Mouse (Mus musculus) ES-CJ7 (cell line): Measurements from ENCODE around the gene Aldh16a1.
"Not testable (repeated sequence)": the region's sequence is repeated elsewhere in the genome, so short reads cannot be mapped to it uniquely, and the experiment has no call there.

Experiments
- DNase-seq: peaks from one replicate; pipeline ENCODE4 v3.0.0; 2011; ENCODE audit warnings: low read depth, low spot score

Aldh16a1 gene

DNA sequence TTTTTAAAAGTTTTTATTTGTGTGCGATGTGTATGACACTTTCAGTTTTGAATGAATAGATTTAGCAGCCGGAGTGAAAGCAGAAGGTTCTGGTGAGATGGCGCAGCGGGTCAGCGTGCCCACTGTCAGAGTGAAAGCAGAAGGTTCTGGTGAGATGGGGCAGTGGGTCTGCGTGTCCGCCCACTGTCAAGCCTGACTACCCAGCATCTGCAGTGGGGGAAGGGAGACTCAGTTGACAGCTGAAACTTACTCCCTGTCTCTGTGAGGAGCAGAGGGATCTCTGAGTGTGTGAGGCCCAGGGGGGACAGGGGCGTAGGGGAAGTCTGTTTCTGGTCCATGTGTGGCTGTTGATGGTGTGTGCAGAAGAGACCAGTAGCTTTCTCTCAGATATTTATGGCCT, 36.8 kb downstream of the Aldh16a1 start:
- no peak for DNase-seq

DNA sequence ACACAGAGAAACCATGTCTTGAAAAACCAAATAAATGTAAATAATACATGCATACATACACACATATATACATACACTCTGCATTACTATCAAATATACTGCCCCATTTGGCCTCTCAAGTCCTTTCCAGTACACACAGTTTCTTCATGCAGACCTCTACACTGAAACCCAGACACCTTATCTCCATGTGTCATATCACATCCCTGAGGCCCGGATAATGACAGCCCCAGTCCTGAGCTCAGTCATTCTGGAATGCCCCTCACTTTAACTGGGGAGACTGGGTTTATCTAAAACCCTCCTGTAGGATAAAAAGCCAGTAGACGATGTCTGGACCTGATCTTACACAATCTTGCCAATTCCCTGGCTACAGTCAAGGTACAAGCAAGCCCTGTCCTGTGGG, 40.9 kb downstream of the Aldh16a1 start:
- no peak for DNase-seq

DNA sequence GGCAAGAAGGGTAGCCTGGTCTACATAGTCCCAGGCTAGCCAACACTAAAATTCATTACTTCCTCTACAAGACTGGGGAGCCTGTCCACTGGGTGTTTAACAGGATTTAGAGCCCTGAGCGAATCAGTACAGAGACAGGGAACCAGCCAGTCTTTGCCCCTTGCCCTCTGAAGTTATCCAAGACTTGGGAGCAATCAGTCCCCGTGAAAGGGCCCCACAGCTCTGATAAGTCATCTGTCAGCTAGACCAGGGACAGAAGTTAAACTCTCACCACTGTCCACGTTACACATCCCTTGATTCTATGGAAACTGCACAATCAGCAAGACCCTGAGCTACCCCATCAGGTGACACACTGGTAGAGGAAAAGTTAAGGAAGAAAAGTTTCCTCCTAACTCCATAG, 41.9 kb downstream of the Aldh16a1 start:
- no peak for DNase-seq

DNA sequence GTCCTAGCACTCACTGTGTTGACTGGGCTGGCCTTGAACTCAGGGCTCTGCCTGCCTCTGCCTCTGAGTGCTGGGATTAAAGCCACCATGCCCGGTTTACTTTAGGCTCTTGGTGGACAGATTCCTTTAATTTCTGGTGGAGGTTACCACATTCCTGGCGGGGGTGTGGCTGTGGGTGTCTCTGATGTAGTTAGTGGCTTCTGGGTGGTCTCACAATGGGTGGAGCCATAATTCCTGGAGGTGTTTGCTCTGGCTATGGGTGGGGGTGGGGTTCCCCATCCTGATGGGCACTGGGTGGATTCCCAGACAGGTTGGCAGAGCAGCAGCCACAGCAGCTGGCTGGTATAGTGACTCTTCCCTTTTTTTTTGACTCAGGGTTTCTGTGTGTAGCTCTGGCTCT, 42.4 kb downstream of the Aldh16a1 start:
- peak; percentile 90 for DNase-seq

DNA sequence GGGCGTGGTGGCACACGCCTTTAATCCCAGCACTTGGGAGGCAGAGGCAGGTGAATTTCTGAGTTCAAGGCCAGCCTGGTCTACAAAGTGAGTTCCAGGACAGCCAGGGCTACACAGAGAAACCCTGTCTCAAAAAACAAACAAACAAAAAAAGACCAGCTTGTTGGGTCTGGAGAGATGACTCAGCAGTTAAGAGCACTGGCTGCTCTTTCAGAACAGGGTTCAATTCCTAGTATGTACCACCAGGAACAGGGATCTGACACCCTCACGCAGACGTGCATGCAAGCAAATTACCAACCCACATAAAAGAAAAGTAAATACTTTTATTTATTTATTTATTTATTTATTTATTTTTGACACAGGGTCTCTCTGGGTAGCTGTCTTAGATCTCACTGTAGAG, 44.3 kb downstream of the Aldh16a1 start:
- not testable (repeated sequence) for DNase-seq

DNA sequence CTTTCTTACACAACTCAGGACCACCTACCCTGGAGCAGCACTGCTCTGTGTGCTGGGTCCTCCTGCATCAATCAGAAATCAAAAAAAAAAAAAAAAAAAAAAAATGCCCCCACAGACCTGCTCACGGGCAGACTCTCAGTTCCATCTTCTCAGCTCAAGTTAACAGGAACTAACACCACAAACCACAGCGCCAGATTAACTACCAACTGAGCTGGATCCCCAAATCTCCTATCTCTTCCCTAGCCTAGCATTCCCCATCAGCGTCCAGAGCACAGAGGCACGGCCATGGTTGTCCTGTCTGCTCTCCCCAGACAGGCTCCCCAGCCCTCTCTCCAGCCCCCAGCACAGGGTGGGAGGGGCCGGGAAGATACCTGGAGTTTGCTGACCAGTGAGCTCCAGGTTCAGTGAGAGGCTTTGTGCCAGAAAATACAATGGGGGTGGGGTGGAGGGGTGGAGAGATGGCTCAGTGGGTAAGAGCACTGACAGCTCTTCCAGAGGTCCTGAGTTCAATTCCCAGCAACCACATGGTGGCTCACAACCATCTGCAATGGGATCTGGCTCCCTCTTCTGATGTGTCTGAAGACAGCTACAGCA, 47.2 kb downstream of the Aldh16a1 start:
- DNase-seq: peak; percentile 51

DNA sequence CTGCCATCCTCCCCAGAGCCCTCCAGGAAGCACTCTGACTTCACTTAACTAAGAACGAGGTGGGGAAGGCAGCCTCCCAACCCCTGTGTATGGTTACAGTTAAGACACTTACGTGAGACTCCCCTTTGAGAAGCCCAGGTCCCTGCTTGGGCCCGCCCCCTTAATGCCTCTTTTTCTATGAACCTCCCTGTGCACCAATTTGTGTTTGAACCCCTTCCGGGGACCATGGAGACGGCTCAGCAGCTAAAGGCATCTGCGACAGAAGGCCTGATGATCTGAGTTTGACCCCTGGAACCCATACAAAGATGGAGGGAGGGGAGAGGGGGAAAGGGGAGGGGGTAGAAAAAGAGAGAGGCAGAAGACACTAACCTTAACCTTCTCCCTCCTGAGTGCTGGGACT, 47.9 kb downstream of the Aldh16a1 start:
- no peak for DNase-seq

DNA sequence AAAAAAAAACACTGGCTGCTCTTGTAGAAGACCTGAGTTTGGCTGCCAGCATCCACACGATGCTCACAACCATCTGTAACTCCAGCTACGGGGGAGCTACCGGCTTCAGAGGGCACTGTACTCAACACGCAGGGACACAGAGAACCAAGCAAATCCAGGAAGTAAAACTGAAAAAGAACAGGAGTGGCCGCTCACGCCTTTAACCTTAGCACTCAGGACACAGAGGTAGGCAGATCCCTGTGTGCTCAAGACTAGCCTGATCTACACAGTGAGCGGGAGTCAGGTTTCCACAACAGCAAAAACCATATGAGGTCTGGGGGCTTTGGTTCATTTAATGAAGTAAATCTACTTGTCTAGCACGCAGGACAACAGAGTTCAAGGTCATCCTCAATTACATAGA, 48.9 kb downstream of the Aldh16a1 start:
- no peak for DNase-seq

DNA sequence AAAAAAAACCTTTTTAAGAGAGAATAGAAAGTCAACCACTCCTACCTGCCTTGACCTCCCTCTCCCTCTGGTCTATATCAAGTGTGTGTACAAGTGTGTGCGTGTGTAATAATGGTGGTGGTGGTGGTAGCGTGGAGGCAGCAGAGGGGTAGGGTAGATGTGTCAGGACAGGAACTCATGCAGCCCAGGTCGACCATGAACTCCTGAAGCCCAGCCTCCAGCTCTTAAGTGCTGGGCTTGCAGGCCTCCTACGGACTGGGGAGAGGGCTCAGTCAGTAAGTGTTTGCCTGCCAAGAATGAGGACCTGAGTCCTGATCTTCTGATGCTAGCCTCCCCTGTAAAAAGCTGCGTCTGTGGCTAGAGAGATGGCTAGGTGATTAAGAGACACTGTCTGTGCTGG, 49.4 kb downstream of the Aldh16a1 start:
- DNase-seq: no peak

DNA sequence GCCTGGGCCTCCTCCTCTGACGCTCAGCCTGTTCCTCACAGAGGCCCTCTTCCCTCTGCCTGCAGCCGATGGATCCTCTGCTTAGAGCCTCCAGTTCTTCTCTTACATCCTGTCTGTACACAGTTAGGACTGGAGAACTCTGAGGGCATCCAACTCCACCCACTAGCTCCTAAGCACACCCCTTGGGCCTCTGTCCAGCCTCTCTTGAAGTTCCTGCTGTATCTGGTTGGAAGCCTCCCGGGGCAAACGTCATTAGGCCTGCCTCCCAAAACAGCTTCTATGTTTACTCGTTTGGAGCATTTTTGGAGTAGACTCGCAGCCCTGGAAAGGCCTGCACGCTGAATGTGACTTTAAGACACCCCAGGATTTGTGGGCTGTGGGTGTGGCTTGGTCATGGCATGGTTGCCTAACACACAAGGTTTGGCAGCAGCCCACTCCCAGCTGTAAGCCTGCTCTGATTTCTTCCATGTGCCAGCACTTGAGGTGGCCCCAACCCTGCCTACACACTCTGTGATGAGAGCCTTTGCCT, 50.7 kb downstream of the Aldh16a1 start, which contains the start of gene Fcgrt:
Gene Fcgrt (minus strand): TSS at position 200 of the 529 bp plus-strand sequence.
- no peak for DNase-seq

DNA sequence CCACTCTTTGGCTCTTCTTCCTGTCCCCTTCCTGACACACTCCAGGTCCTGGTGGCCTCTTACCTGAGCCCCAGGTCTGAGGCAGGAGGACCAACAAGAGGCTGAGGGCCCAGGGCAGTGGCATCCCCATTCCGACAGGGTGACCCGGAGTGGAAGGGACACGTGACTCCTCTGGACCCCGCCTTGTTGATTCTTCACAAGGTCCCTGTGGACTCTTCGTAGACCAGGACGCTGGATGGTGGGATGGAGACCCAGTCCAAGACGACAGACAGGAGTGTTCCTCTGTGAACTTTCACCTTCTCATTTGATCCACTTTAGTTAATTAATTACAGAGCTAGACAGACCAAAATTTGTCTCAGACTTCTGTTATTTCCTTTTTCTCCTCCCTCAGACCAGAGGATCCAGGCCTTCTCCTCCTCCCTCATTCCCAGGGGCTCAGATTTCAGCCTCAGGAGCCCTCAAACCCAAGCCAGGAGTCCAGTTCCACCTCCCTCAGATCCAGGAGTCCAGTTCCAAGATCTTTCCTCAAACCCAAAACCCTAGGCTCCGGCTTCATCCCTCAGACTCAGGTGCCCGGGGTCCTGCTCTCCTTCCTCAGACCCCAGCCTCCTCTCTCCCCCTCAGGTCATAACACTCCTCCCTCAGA, 51.3 kb downstream of the Aldh16a1 start:
- no peak for DNase-seq

DNA sequence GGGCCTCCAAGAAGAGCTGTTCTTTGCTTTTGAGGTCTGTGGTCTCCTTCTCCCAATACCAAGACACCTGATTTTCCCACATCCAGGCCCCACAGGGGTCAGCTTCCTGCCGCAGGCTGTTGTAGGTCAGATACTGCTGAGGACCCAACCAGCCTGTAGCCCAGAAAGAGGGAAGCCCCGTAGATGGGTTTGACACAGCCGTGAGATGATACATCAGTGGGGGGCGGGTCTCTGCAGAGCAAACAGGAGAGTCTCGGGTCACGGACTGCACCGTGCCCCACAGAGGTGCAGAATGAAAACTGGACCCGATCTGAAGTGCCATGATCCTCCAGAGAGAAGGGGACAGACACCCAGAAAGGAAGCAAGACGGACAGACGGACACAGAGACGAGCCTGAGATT, 51.9 kb downstream of the Aldh16a1 start:
- no peak for DNase-seq

DNA sequence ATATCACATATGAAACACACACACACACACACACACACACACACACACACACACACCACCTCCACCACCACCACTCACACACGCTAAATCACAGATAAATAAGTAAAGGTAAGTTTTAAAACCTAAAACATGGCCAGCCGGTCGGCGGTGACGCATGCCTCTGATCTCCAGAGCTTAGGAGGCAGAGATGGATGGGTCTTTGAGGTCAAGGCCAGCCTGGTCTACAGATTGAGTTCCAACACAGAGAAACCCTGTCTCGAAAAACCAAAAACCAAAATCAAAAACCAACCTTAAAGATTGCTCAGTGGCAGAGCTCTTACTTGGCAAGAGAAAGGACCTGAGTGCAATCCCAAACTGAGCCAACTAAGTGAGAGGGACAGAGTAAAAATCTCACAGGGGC, 54.3 kb downstream of the Aldh16a1 start:
- no peak for DNase-seq

DNA sequence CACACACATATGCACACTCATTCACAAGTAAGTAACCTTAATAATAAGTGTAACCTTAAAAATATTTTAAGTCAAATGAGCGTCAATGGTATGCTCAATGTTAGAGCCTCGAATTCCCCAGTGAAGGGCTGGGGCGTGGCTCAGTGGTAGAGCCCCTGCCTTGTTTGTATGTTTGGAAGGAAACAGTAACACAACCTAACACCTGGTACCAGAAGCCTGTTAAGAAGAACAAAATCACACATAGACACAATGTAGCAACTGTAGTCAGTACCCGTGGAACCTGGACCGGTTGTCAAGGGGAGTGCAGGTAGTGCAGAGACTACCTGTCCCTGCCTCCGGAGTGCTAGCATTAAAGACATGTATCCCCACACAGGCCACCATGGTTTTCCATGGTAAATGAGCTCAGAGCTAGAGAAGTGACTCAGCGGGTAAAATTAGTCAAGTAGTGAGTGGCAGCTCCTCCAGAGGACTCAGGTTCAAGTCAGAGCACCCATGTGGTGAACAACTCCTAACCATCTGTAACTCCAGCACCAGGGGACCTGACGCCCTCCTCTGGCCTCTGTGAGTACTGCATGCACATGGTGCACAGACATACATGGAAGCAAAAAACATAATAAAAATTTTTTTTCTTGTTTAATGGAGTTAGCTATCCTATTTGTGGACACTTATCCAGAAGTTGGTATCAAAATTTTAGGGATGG, 55.7 kb downstream of the Aldh16a1 start:
- DNase-seq: peak; percentile 75

DNA sequence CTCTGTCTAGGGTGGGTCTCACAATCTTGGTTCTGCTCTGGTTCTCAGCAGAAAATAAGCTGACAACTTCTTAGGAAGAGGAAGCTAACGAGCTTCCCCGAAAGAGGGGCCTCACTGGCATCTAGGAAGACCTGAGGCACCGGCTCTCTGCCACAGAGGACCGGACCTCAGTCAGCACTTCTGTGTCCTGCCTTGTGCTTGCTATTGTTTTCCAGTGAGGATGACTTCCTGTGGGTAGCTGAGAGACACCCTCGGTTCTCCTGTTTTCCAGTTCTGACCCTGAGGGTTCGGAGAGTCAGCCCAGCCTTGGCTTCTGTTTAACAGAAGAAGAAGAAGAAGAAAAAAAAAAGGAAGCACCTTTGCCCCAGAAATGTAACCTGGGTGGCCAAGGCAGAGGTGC, 56.9 kb downstream of the Aldh16a1 start:
- no peak for DNase-seq

DNA sequence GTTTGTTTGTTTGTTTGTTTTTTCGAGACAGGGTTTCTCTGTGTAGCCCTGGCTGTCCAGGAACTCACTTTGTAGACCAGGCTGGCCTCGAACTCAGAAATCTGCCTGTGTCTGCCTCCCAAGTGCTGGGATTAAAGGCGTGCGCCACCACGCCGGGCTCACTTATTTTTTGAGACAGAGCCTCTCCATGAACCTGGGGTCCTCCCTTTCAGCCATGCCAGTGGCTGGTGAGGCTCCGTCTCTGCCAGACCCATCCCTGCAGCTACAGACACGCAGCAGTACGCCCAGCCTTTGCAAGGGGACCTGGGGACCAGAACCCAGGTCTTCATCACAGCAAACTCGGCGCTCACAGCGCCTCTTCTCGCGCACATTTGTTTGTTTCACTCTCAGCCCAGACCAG, 58.4 kb downstream of the Aldh16a1 start:
- DNase-seq: not testable (repeated sequence)

DNA sequence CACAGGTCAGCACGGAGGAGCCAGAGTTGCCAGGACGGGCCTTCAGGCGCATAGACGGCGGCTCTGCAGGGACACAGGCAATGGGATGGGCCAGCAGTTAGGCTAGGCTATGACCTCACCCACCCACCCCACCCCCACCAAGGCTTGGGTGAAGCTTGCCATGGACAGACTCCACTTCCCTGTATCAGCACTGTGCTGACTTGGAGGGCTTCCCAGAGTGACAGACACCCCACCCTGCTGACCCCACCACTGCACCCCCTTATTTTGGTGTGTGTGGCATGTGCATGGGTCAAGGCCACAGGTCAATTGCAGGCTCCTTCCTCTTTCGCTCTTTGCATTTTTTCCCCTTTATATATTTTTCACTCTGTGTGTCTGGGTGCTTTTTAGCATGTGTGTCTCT, 59.0 kb downstream of the Aldh16a1 start:
- DNase-seq: no peak

DNA sequence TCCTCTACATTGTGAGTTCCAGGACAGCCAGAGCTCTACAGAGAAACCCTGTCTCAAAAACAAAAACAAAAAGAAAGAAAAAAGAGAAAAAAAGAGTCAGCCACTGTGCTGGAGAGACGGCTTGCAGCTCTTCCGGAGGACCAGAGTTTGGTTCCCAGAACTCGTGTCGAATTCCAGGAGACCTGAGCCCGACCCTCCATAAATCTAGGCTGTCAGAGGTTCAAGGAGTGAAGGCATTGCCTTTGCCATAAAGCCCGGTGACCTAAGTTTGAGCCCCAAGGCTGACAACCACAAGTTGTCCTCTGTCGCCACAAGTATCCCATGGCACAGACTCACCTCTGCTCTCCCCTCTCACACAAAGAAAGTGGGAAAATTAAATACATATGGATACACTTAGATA, 60.3 kb downstream of the Aldh16a1 start:
- DNase-seq: no peak

DNA sequence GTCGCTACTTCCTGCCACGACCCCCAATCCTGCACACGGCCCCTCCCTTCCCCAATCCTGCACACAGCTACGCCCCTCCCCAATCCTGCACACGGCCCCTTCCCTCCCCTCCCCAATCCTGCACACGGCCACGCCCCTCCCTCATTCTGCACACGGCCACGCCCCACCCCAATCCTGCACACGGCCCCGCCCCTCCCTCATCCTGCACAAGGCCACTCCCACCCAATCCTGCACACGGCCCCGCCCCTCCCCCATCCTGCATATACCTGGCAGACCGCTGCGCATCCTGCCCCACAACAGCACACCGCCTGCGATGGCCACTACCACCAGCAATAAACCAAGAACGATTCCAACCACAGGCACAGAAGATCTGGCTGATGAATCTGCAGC, 60.9 kb downstream of the Aldh16a1 start:
- DNase-seq: peak; percentile 89

DNA sequence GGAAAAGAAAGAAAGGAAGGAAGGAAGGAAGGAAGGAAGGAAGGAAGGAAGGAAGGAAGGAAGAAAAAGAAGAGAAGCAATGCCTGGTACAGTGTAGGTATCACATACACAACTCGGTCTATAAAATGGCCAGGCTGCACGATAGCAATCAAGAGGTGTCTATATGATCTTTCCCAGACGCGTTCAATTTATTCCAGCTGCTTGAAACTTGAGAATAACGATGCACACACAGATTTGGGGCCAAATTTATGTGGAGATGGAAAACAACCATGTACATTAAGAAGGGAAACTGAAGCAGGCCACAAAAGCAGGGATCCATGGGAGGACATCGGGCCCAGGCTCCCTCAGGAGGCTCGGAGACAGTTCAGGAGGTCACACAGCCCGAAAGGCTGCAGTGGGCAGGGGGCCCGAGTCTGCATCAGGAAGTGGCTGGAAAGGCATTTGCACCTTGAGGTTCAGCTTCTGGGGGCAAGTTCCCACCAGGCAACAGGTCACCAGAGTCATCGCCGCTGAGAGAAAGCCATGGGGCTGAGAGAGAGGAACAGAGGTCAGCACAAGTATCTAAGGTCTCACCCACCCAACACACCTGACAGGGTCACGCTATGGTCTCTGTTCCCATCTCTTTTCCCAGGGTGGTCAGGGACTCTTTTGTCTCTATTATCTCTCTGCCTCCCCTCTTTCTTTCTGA, 61.4 kb downstream of the Aldh16a1 start:
- DNase-seq: no peak

DNA sequence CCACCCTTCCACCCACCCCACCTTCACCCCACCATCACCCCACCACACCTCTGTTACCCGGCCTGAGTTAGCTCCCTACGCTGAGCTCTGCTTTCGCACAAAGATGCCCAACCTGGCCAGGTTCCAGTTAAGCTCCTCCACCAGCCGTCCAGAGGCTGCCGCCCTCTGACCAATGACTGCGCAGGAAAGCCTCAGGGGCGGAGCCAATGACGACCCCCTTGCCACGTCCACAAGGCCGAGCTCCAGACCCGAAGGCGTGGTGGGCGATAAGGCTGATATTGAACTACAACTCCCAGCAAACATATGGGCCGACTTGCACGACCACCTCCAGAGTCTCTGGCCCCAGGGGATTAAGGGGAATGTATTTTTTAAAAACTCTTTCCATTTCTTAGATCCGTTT, 62.3 kb downstream of the Aldh16a1 start, which contains the start of gene Rcn3:
Gene Rcn3 (minus strand): TSS at position 174 of the 400 bp plus-strand sequence.
- DNase-seq: peak; percentile 95
